22 mouse cellular contexts compared by ENCODE assay signal in the genomic region with DNA sequence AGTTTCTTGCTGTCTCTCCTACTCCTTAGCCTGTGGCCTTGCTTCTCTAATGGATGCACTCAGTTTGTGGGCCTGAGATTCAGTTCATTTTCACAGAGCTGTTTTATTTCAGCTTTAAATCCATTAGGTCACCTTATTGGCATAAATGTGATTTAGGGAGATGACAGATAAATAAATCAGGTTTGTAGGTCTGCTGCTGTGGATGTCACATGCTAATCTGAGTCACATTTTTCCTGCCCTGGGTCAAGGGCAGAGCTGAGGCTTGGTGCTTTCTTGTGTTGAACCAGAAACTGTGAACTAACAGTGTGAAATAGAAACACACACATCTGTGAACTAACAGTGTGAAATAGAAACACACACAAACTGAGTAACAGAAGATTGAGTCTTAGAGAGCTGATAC.
A peak's percentile ranks its signal among the peaks of the same experiment; 100 is the strongest.
DNase-seq lines count a peak whose midpoint lies in the region; ATAC-seq lines count a peak whose summit lies in the region.
"Had no signal": no experiment of that assay in that cellular context is flagged by ENCODE, and none has a peak within 500 bp of the region (broad histone marks: within the 10 kb centered on the region; RNA-seq: fewer than 3 reads in every experiment).

No protein-coding gene starts in this region.

- peak; percentile 72 to 85 for DNase-seq in adrenal gland, adult (ENCODE audit: inconsistent age in 2 of 2, low spot score in 1 of 2)
- DNase-seq in adrenal gland, postnatal 4 days (ENCODE audit: low spot score in 2 of 2) = no peak
- peak; percentile 59 for DNase-seq in adrenal gland, adult 8-10 months
- DNase-seq in adrenal gland, postnatal 36 days = peak; percentile 60 to 66
- DNase-seq in mesoderm, embryonic 11.5 days (ENCODE audit: low read depth, low spot score) = peak; percentile 15
- no peak for DNase-seq in urinary bladder, postnatal 14 days (ENCODE audit: low spot score)
- no peak for DNase-seq in thymus, postnatal 36 days
- DNase-seq: cerebellum, adult 2 months; cerebellum, postnatal 14 days; embryo, embryonic 11 days; gastrocnemius, postnatal 10 days; heart, postnatal 36 days; kidney, adult 11 months had no signal

- no peaks in the 10 kb centered on the region for H3K4me1 ChIP-seq in hindbrain, embryonic 16.5 days (ENCODE audit: control insufficient read depth, insufficient read depth, low read depth, low read length)
- H3K4me1 ChIP-seq: embryonic facial prominence, embryonic 15.5 days; heart, embryonic 13.5 days; hindbrain, embryonic 15.5 days had no signal

- H3K4me2 ChIP-seq in hindbrain, embryonic 16.5 days (ENCODE audit: low read length) = no peak overlapping the region
- H3K4me2 ChIP-seq: embryonic facial prominence, embryonic 15.5 days; heart, embryonic 13.5 days; hindbrain, embryonic 15.5 days had no signal

- no peak overlapping the region for H3K9ac ChIP-seq in hindbrain, embryonic 16.5 days (ENCODE audit: low read depth, low read length)
- H3K9ac ChIP-seq: embryonic facial prominence, embryonic 15.5 days; heart, embryonic 13.5 days; hindbrain, embryonic 15.5 days had no signal

- H3K36me3 ChIP-seq in hindbrain, embryonic 16.5 days (ENCODE audit: control insufficient read depth, insufficient read depth, low read length) = no peaks in the 10 kb centered on the region
- H3K36me3 ChIP-seq: embryonic facial prominence, embryonic 15.5 days; forebrain, embryonic 10.5 days; heart, embryonic 13.5 days; hindbrain, embryonic 15.5 days had no signal

- H3K27me3 ChIP-seq in hindbrain, embryonic 16.5 days (replicated peaks; ENCODE audit: control insufficient read depth, insufficient read depth, low read length) = no peaks in the 10 kb centered on the region
- H3K27me3 ChIP-seq: CH12.LX; embryonic facial prominence, embryonic 15.5 days; heart, embryonic 13.5 days; hindbrain, embryonic 15.5 days had no signal

- no peak for ATAC-seq in hindbrain, embryonic 16.5 days
- ATAC-seq: forebrain, embryonic 14.5 days; inflammation-experienced regulatory T-cells, adult 6 months had no signal

- no peak overlapping the region for H3K4me3 ChIP-seq in hindbrain, embryonic 16.5 days (ENCODE audit: low read length)
- H3K4me3 ChIP-seq: embryonic facial prominence, embryonic 15.5 days; erythroblast, embryonic 14.5 days; forebrain, embryonic 10.5 days; heart, embryonic 13.5 days; hindbrain, embryonic 15.5 days had no signal

- H3K9me3 ChIP-seq in hindbrain, embryonic 16.5 days (ENCODE audit: control insufficient read depth, low read length) = no peaks in the 10 kb centered on the region
- H3K9me3 ChIP-seq: embryonic facial prominence, embryonic 15.5 days; forebrain, embryonic 10.5 days; heart, embryonic 13.5 days; hindbrain, embryonic 15.5 days had no signal

- no peak overlapping the region for H3K27ac ChIP-seq in hindbrain, embryonic 16.5 days (ENCODE audit: low read depth, low read length)
- H3K27ac ChIP-seq: embryonic facial prominence, embryonic 15.5 days; forebrain, embryonic 10.5 days; heart, embryonic 13.5 days; hindbrain, embryonic 15.5 days had no signal

Comparison
In these comparisons a context has a peak if more than half of its experiments do, and no peak if none do; other contexts are left out.
1. DNase-seq: peak in adrenal gland, adult (2 of 2), adrenal gland, adult 8-10 months (single experiment), adrenal gland, postnatal 36 days (2 of 2) and mesoderm, embryonic 11.5 days (single experiment); none in adrenal gland, postnatal 4 days (0 of 2), urinary bladder, postnatal 14 days (single experiment) and thymus, postnatal 36 days (0 of 2).